Mouse (Mus musculus): Measurements from ENCODE around the gene Immt. TPM values are rescaled to one million over a fixed set of nuclear protein-coding genes. Genes with fewer than 3 reads are reported as not detected.

Immt gene
- 153 and 160 TPM in 2 replicates for polyA plus RNA-seq (2016; fragmentation: Nextera tagmentation; extraction: Ambion mirVana)

DNA sequence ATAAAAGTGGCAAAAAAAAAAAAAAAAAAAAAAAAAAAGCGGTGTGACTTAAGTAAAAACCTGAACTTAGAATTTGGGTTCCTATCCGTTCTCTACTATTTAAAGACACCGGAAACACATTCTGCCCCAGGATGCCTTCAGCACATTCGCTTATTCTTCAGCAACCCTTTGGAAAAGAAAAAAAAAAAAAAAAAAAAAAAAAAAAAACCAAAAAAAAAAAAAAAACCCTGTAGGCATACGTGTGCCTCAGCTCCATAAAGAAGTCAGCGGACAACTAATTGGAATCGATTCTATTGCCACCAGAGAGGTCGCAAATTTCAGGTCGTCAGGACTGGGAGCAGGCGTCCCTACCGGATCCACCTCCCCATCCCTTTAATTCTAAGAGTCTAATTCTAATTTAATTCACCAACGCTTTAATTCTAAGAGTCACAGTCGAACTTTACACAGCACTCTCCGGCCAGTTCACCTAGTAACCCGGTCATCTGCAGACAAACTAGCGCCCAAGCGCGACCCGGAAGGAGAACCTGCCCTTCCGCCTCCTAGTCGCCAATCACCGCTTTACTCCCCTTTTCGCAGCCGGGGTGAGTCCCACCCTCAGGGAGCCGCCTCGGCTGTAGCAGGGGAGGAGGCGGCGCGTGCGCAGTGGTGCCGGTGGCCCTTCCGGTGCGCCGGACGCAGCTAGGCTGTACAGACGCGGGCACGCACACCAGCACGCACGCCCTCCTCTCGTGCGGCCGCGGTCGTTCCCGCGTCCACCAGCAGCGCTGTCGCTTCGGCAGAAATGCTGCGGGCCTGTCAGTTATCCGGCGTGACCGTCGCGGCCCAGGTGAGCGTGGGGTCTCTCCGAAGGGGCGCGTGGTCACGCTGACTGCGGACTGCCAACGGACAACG, at the start of gene Immt:
TSS of gene Immt (plus strand) at position 642 of the 891 bp plus-strand sequence.
- H3K4me2 ChIP-seq (replicated peaks) = peak within 1 kb of the TSS; percentile 79
- no peaks in the 10 kb centered on the region for H3K27me3 ChIP-seq
- peak within 1 kb of the TSS; percentile 85 for H3K9ac ChIP-seq
- H3K36me3 ChIP-seq = 0 out of 2 replicates have a peak, but pooled peaks cover 5% of the 10 kb centered on the region
- peaks cover 12% of the 10 kb centered on the region for H3K4me1 ChIP-seq
- under 1% methylated on average over 64 of the region's 64 CpGs for WGBS
- peak; percentile 100 for ATAC-seq (ENCODE audit: low FRiP score)
- H3K9me3 ChIP-seq (replicated peaks) = no peaks in the 10 kb centered on the region
- peak within 1 kb of the TSS; percentile 97 for H3K4me3 ChIP-seq
- H3K27ac ChIP-seq = peak within 1 kb of the TSS; percentile 90

DNA sequence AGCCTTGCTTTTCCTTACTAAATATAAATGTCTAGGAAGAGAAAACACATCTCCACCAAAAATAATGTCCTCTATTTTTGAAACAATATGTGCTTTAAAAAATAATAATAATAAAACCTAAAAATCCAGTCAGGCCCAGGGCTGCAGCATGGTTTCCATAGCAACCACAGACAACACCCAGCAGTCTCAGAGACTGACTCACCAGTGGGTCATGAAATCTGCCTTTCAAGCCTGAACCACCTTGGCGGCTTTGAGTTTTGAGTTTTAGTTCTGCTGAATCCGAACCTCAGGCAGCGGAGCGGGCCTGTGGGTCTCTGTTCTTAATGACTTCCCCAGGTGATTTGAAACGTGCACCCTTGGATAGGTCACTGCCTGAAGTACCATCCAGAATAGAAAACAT, 48.0 kb upstream of the Immt start:
- 85% methylated on average over 5 of the region's 5 CpGs for WGBS
- Histone ChIP-seq H3K4me3 (no peak overlapping the region), H3K9ac (no peak overlapping the region), H3K9me3 (replicated peaks) (no peaks in the 10 kb centered on the region), H3K27ac (no peak overlapping the region), H3K36me3 (peaks cover 34% of the 10 kb centered on the region), H3K4me2 (replicated peaks) (no peak overlapping the region), H3K4me1 (no peaks in the 10 kb centered on the region), H3K27me3 (no peaks in the 10 kb centered on the region)
- ATAC-seq (ENCODE audit: low FRiP score) = no peak

DNA sequence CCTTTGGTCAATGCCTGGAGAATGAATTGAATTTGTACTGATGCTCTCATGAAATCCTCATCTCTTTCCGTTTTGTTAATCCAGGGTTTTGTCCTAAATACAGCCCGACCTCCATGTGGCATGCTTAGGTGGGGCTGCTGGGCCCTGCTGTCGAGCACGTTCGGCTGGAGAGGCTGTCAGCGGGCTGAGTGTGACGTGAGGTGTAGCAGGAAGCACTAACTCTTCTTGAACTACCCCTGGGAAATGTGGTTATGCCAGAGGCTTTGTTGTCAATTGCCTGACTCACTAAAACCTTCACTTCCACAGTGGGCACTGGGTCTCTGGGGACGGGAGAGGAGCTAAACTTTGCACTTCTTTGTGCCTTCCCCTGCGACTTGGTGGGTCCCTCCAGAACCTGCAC, 42.8 kb upstream of the Immt start:
- Histone ChIP-seq H3K27ac (no peak overlapping the region), H3K4me3 (no peak overlapping the region), H3K9me3 (replicated peaks) (no peaks in the 10 kb centered on the region), H3K27me3 (no peaks in the 10 kb centered on the region), H3K9ac (no peak overlapping the region), H3K36me3 (peaks cover 13% of the 10 kb centered on the region; the same call in 1 of the 2 replicates), H3K4me2 (replicated peaks) (no peak overlapping the region), H3K4me1 (no peaks in the 10 kb centered on the region)
- WGBS = 83% methylated on average over 9 of the region's 9 CpGs
- no peak for ATAC-seq (ENCODE audit: low FRiP score)

DNA sequence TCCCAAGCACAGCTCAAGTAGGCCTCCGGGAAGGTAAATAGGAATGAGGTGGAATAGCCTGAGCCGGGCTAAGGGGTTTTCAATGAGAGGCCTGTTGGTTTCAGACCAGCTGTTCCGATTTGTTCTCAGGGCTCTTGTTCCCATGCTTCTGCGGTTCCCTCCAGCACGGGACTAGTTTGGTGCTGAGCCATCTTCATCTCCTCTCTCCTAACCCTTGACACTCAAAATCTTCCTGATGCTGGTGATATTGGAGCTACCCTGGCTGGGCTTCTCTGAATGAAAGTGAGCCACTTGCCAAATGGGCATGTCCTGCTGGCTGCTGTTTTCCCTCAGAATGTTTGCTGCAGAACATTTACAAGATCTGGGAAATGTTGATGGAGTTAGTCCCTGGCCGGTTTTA, 39.4 kb upstream of the Immt start:
- no peaks in the 10 kb centered on the region for H3K9me3 ChIP-seq (replicated peaks)
- H3K9ac ChIP-seq = no peak overlapping the region
- 88% methylated on average over 6 of the region's 6 CpGs for WGBS
- H3K4me3 ChIP-seq = no peak overlapping the region
- no peak for ATAC-seq (ENCODE audit: low FRiP score)
- no peak overlapping the region for H3K27ac ChIP-seq
- H3K4me2 ChIP-seq (replicated peaks) = no peak overlapping the region
- no peaks in the 10 kb centered on the region for H3K4me1 ChIP-seq
- no peaks in the 10 kb centered on the region for H3K27me3 ChIP-seq
- H3K36me3 ChIP-seq = peaks cover 15% of the 10 kb centered on the region; the same call in 1 of the 2 replicates

GRCm38 (mm10) chr6:71799391-71799790, 31.7 kb upstream of the Immt start:
- Histone ChIP-seq H3K4me3 (no peak overlapping the region), H3K27ac (no peak overlapping the region), H3K4me2 (replicated peaks) (no peak overlapping the region), H3K4me1 (no peaks in the 10 kb centered on the region), H3K36me3 (peaks cover 19% of the 10 kb centered on the region), H3K9ac (no peak overlapping the region), H3K9me3 (replicated peaks) (no peaks in the 10 kb centered on the region), H3K27me3 (no peaks in the 10 kb centered on the region)
- ATAC-seq (ENCODE audit: low FRiP score) = no peak
- WGBS = 86% methylated on average over 3 of the region's 3 CpGs

GRCm38 (mm10) chr6:71801011-71801713, 30.0 kb upstream of the Immt start:
- H3K4me3 ChIP-seq = no peak overlapping the region
- no peak overlapping the region for H3K27ac ChIP-seq
- no peak for ATAC-seq (ENCODE audit: low FRiP score)
- no peaks in the 10 kb centered on the region for H3K27me3 ChIP-seq
- peaks cover 16% of the 10 kb centered on the region for H3K36me3 ChIP-seq
- no peak overlapping the region for H3K4me2 ChIP-seq (replicated peaks)
- WGBS = 57% methylated on average over 7 of the region's 7 CpGs
- H3K4me1 ChIP-seq = no peaks in the 10 kb centered on the region
- H3K9ac ChIP-seq = no peak overlapping the region
- H3K9me3 ChIP-seq (replicated peaks) = no peaks in the 10 kb centered on the region

DNA sequence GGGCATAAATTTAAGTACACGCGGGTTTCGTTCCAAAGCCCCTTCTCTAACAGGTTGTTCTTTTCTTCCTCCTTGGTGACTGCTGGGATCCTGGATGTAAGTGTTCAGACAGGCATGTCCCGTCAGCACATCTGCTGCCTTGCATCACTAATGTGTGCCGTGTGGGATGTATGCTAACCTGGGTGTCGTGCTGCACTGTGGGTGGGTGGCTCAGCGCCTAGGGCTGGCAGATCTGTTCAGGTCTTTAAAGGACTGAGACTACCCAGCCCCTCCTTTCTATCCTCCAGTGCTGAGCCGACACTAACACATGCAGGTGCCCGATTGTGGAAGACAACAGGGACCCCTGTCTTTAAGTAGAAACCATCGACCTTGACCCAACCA, 29.4 kb upstream of the Immt start:
- H3K4me3 ChIP-seq = no peak overlapping the region
- 81% methylated on average over 10 of the region's 10 CpGs for WGBS
- H3K27ac ChIP-seq = no peak overlapping the region
- no peaks in the 10 kb centered on the region for H3K4me1 ChIP-seq
- no peaks in the 10 kb centered on the region for H3K27me3 ChIP-seq
- no peak overlapping the region for H3K9ac ChIP-seq
- H3K4me2 ChIP-seq (replicated peaks) = no peak overlapping the region
- H3K9me3 ChIP-seq (replicated peaks) = no peaks in the 10 kb centered on the region
- peaks cover 15% of the 10 kb centered on the region; the same call in 1 of the 2 replicates for H3K36me3 ChIP-seq
- no peak for ATAC-seq (ENCODE audit: low FRiP score)

- ATAC-seq (ENCODE audit: low FRiP score) = peak; percentile 44; the same call in 1 of the 2 replicates
- 95% methylated on average over 1 of the region's 1 CpGs for WGBS
- Histone ChIP-seq H3K4me1 (no peaks in the 10 kb centered on the region), H3K27me3 (no peaks in the 10 kb centered on the region), H3K4me3 (no peak overlapping the region), H3K9me3 (replicated peaks) (no peaks in the 10 kb centered on the region), H3K4me2 (replicated peaks) (no peak overlapping the region), H3K36me3 (peaks cover 17% of the 10 kb centered on the region; the same call in 1 of the 2 replicates), H3K27ac (peak overlapping the region; percentile 23; the same call in 1 of the 2 replicates), H3K9ac (no peak overlapping the region)
These were observed 27.5 kb upstream of the Immt start for GRCm38 (mm10) chr6:71803609-71804008.

GRCm38 (mm10) chr6:71804061-71804829, 26.9 kb upstream of the Immt start:
- H3K4me3 ChIP-seq = no peak overlapping the region
- no peaks in the 10 kb centered on the region for H3K27me3 ChIP-seq
- no peaks in the 10 kb centered on the region for H3K4me1 ChIP-seq
- 30% methylated on average over 12 of the region's 12 CpGs for WGBS
- H3K36me3 ChIP-seq = peaks cover 23% of the 10 kb centered on the region; the same call in 1 of the 2 replicates
- no peak overlapping the region; the same call in 1 of the 2 replicates for H3K27ac ChIP-seq
- H3K9me3 ChIP-seq (replicated peaks) = no peaks in the 10 kb centered on the region
- H3K9ac ChIP-seq = no peak overlapping the region
- no peak overlapping the region for H3K4me2 ChIP-seq (replicated peaks)
- peak; percentile 83 for ATAC-seq (ENCODE audit: low FRiP score)

DNA sequence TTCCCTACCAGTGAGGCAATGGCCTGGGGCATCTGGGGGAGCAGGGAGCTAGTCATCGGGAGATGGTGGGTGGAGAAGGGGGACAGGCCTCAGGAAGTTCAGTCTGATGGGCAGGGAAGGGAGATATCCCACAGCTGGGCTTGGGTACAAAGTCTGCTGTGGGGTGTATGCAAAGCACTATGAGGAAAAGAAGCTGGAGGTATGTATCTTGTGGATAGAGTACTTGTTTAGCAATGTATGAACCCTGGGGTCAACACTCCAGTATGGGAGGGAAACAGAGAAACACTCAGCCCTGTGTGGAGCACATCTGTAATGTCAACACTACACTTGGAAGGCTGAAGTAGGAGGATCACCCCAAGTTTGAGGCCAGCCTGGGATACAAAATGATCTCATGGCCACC, 24.4 kb upstream of the Immt start:
- no peaks in the 10 kb centered on the region for H3K4me1 ChIP-seq
- no peak overlapping the region for H3K4me3 ChIP-seq
- no peak overlapping the region for H3K27ac ChIP-seq
- peaks cover 31% of the 10 kb centered on the region; the same call in 1 of the 2 replicates for H3K36me3 ChIP-seq
- WGBS = 78% methylated on average over 1 of the region's 1 CpGs
- no peak for ATAC-seq (ENCODE audit: low FRiP score)
- no peaks in the 10 kb centered on the region for H3K27me3 ChIP-seq
- H3K9me3 ChIP-seq (replicated peaks) = no peaks in the 10 kb centered on the region
- no peak overlapping the region for H3K9ac ChIP-seq
- H3K4me2 ChIP-seq (replicated peaks) = no peak overlapping the region

DNA sequence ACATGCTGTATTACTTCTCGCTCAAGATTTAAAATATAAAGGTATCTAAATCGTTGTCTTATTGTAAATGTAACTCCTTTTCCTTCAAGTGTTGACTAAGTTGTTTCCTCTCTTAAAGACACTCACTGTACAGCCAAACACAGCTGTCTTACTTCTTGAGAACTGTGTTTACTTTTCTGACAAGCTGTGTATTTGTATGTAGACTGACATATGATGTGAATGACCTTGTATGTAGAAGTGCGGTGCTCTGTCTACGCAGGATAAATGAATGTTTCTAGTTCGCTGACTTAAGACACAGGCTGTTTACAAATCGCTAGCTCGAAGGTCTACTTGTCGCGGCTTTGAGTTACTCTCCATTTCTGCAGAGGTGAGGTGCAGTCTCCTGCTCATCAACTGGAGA, 21.2 kb upstream of the Immt start:
- Histone ChIP-seq H3K27me3 (no peaks in the 10 kb centered on the region), H3K4me2 (replicated peaks) (no peak overlapping the region), H3K4me1 (no peaks in the 10 kb centered on the region), H3K27ac (no peak overlapping the region), H3K9me3 (replicated peaks) (no peaks in the 10 kb centered on the region), H3K36me3 (peaks cover 50% of the 10 kb centered on the region; the same call in 1 of the 2 replicates), H3K4me3 (no peak overlapping the region), H3K9ac (no peak overlapping the region)
- 90% methylated on average over 9 of the region's 9 CpGs for WGBS
- no peak for ATAC-seq (ENCODE audit: low FRiP score)

- no peak overlapping the region for H3K9ac ChIP-seq
- no peak overlapping the region for H3K27ac ChIP-seq
- no peak overlapping the region for H3K4me3 ChIP-seq
- H3K36me3 ChIP-seq = peaks cover 68% of the 10 kb centered on the region
- no peaks in the 10 kb centered on the region for H3K9me3 ChIP-seq (replicated peaks)
- no peaks in the 10 kb centered on the region for H3K4me1 ChIP-seq
- H3K4me2 ChIP-seq (replicated peaks) = no peak overlapping the region
- H3K27me3 ChIP-seq = no peaks in the 10 kb centered on the region
- ATAC-seq (ENCODE audit: low FRiP score) = no peak
- 87% methylated on average over 2 of the region's 2 CpGs for WGBS
These were observed 18.3 kb upstream of the Immt start for GRCm38 (mm10) chr6:71812820-71813219.
